Mouse (Mus musculus): ENCODE results near the gene Fpr-rs6.

Fpr-rs6 gene

GRCm38 (mm10) chr17:20182997-20183396 lies at the start of gene Fpr-rs6:
Gene Fpr-rs6, minus strand, starts transcription at chr17:20183097.
- no peak for DNase-seq (ENCODE audit: low read depth)

Data from c-Kit-positive CD71-negative TER-119-negative erythroid progenitor cells, embryonic 14.5 days (primary cell).